Mouse (Mus musculus): ENCODE results near the gene Grin2a.

- no peak for TF ChIP-seq CTCF (IDR thresholded peaks at IDR 0.05; ENCODE audit: extremely low read depth, insufficient read depth, low read length)
- TF ChIP-seq POLR2A (IDR thresholded peaks at IDR 0.05; ENCODE audit: extremely low read depth, insufficient read depth, low read length): no peak
Observed at GRCm38 (mm10) chr16:9882420-9882819, 112.9 kb downstream of the Grin2a start.
